Mouse (Mus musculus) liver, adult 2 months (tissue): ENCODE data around the gene Atp6v0b.

Source experiments
- CTCF ChIP-seq: fragments of 200-500 bp; IDR thresholded peaks from 2 replicates; pipeline ENCODE4 v1.5.1; 2011; ENCODE audit warnings: low read depth, low read length, control low read depth
- POLR2A ChIP-seq: fragments of 200-500 bp; IDR thresholded peaks from 2 replicates; pipeline ENCODE4 v1.6.1; 2011; ENCODE audit warnings: low read length, control low read depth; ENCODE audit not compliant: insufficient read depth; ENCODE audit errors: extremely low read depth

- TF ChIP-seq CTCF (no peak), POLR2A (no peak)
Measured at GRCm38 (mm10) chr4:117917847-117918246, 30.7 kb upstream of the Atp6v0b start.
